Mouse (Mus musculus): ENCODE data around the gene Gbe1.

DNA sequence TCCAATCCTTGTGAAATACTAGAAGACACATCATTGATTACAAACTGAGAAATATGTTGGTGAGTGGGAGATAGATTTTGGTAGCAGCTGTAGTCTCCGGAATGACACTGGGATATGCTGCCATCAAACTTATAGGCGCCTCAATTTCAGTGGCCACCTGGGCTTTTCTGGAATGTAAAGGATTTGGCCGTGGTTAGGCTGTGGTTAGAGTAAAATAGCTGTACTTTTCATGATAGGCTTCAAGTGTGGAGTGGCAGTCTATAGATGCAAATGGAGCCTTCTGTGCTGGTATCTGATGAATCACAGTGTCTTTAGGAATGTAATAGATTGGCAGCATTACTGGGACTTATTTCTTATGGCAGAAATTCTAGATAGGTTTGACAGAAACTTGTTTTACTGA, 23.9 kb downstream of the Gbe1 start:
- no peak for TF ChIP-seq CTCF (IDR thresholded peaks at IDR 0.05; ENCODE audit: low read depth)
- TF ChIP-seq EP300 (IDR thresholded peaks at IDR 0.05; ENCODE audit: low read depth) = no peak

Data from heart, postnatal 0 days (tissue).